Mouse (Mus musculus) urinary bladder, adult 2 months (tissue): ENCODE measurements around the gene Trim47. TPM values are rescaled to one million over a fixed set of nuclear protein-coding genes. Genes with fewer than 3 reads are reported as not detected.

Source experiments
- DNase-seq: peaks from one replicate; pipeline ENCODE4 v3.0.0; 2022; ENCODE audit warnings: low spot score
- polyA plus RNA-seq: library from polyadenylated mRNA; depleted of rRNA; stranded (reverse); fragments of >200 nt; gene quantifications from 2 replicates; pipeline ENCODE4 v1.2.3, GENCODE M21; 2012; rRNA removed

The Trim47 gene
- polyA plus RNA-seq, 1 experiment: 33.1 TPM

DNA sequence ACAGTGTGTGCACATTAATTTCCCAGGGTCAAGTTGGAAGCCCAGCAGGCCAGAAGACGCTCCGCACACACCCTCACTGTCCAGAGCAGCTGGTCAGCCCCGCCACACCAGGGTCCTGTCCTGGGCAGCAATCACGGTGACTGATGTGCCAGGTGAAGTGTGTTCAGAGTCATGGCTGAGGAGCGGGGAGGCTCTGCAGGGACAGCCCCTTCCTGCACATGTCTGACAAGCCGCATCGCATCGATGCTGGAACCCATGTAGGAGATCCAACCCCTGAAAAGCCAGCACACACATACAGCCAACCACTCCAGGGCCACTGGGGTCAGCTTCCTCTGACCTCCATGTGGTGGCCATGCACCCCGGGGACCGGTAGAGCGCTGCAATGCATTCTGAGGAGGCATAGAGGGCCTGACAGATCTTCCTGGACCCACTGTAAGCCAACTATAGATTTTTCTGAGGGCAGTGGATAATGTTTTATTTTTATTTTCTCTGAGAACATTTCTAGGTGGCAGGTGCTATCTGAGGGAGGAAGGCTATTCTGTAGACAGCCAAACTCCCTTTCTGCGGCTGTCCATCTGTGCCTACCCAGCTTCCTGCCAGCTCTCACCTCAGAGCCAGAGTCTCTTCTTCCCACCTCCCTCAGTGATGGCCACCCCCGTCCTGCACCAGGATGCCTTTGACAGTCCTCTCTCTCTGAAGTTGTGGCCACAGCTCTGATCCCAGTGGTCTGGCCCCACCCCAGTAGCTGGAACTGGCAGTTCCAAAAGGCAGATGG lies 65.2 kb downstream of the Trim47 start:
- no peak for DNase-seq

DNA sequence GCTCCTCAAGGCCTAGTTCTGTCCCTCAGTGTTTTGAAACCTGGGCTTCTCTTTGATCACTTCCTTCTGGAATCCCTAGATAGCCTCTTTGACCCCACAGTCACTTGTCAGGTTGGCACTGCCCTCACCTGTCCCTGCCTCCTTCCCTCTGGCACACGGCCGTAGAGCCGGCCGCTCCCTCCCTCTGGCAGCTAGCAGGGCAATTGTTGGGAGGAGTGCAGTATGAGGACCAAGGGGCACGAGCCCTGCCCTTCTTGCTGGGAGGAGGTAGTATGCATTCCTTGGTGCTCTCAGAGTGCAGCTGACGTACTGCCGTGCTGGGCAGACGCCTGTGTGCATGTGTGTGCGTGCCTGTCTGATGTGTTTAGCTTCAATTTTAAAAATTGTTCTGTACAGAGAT lies 66.4 kb downstream of the Trim47 start:
- DNase-seq: no peak

DNA sequence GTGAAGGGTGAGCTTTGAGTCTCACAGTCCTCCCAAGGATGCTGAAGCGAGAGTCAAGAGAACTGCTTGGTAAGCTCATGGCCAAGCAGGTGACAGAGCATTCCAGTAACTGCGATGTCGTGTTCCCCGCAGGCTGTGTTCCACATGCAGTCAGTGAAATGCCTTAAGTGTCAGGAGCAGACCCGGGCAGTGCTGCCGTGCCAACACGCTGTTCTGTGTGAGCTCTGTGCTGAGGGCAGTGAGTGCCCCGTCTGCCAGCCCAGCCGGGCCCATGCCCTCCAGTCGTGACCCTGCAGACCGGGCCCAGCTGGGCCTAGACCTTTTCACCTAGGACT lies 67.4 kb downstream of the Trim47 start:
- DNase-seq: no peak

DNA sequence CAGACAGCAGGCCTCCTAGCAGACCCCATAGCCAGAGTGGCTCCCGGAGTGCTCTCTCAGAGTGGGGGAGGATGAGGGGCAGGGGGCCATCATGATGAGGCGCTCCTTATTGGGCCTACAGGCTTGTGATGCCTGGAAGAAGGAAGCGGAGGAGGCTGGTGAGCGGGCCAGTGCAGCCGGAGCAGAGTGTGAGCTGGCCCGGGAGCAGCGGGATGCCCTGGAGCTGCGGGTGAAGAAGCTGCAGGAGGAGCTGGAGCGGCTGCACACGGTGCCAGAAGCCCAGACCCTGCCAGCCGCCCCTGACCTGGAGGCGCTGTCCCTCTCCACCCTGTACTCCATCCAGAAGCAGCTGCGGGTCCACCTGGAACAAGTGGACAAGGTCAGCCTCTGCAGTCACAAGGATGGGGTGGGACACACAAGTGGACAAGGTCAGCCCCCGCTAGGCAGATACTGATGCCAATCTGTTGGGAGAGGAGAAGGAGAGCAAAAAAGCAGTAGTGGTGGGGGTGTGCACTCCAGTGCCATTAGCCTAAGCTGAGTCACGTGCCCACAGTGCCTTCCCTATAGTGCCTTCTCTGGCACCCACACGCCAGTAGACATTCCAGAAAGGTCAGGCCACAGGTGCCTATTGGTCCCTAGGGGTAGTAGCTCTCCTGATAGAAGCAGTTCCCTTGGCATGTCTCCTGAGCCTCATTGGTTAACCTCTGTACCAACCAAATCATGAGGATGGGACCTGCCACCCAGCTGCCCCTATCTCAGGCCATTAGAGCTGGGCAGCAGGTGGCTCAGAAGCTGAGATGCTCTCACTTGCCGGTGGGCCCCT lies 67.9 kb downstream of the Trim47 start:
- no peak for DNase-seq

DNA sequence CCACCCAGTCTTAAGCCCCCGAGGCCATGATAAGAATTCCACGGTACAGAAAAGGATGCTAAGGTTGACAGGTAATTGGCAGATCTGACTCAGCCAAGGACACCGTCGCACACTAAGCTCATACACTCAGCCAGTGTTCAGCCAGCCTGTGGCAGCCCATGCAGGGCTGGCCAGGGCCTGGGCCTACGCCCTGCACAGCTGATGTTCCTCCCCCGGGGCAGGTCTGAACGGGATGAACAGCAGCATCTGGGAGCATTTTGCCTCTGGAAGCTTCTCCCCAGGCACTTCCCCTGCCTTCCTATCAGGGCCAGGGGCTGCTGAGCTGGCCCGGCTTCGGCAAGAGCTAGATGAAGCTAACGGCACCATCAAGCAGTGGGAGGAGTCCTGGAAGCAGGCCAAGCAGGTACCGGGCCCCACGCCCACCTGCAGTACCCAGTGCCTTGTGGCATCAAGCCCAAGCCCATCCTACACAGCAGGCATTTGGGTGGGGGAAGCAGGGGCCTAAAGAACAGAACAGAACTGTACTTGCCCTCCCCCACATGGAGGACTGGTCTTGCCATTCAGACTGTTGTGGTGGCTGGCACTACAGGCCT lies 68.9 kb downstream of the Trim47 start:
- DNase-seq: no peak

DNA sequence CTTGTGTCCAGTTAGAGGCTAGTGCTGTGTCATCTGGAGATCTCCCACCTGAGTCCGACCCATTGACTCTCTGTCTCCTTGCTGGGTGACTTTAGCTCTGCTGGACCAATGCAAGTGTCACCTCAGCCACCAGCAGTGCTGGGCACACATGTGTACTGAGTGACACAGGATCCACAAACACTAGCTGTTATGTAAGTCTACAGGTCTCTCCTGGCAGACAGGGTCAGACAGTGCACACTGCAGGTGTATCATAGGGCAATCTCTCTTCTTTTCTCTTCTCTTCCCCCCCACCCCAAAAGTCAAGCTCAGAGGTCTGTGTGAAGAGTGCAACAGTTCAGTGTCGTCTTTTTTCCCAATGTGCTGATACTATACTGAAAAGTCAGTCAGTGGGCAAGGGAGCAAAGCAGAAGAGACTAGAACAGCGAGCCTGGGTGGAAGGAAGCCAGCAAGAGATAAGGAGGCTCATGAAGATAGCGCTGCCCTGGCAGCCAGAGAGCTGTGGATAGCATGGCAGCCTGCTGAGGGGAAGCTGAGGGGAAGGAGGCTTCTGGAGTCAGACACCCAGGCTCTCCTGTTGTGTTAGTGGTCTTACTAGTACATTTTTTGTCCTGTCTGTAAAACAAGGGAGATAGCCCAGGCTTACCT lies 69.7 kb downstream of the Trim47 start:
- DNase-seq: no peak

DNA sequence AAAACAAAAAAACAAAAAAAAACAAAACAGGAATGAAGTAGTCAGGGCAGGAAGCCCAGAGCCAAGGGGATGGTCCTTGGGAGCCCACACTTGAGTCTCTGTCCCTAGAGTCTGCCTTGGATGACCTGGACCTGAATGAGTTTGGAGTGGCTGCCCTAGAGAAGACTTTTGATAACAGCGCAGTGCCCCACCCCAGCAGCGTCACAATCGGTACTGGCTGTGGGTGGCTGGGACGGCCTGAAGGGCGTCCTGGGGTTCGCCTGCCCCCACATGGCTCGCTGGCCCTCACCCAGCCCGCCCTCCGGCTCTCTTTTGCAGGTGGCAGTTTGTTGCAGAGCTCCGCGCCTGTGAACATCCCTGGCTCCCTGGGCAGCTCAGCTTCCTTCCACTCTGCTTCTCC lies 71.1 kb downstream of the Trim47 start:
- no peak for DNase-seq

Other genes with a start within 250 kb of the Trim47 start
- 7.0 and 10.4 TPM in 2 replicates for gene Smim5, start 227.2 kb downstream of the Trim47 start, polyA plus RNA-seq
- 16.9 and 17.8 TPM in 2 replicates for gene Smim6, start 215.2 kb downstream of the Trim47 start, polyA plus RNA-seq
- 31.6 and 33.7 TPM in 2 replicates for gene Sap30bp, start 193.9 kb downstream of the Trim47 start, polyA plus RNA-seq
- 26.4 and 29.5 TPM in 2 replicates for gene Recql5, start 193.7 kb downstream of the Trim47 start, polyA plus RNA-seq
- 24.7 and 35.7 TPM in 2 replicates for gene Itgb4, start 152.5 kb downstream of the Trim47 start, polyA plus RNA-seq
- gene Galk1, start 114.5 kb downstream of the Trim47 start, polyA plus RNA-seq: 45.4 and 51.7 TPM in 2 replicates
- 374 and 394 TPM in 2 replicates for gene H3f3b, start 99.2 kb downstream of the Trim47 start, polyA plus RNA-seq
- 23.3 and 23.7 TPM in 2 replicates for gene Unk, start 96.9 kb downstream of the Trim47 start, polyA plus RNA-seq
- 4.5 and 5.6 TPM in 2 replicates for gene Unc13d, start 49.2 kb downstream of the Trim47 start, polyA plus RNA-seq
- gene Wbp2, start 40.2 kb downstream of the Trim47 start, polyA plus RNA-seq: 119 and 147 TPM in 2 replicates
- gene Trim65, start 3.9 kb upstream of the Trim47 start, polyA plus RNA-seq: 9.6 and 11.8 TPM in 2 replicates
- gene Mrpl38, start 11.7 kb upstream of the Trim47 start, polyA plus RNA-seq: 21.4 and 29.3 TPM in 2 replicates
- 46.8 and 47.7 TPM in 2 replicates for gene Fbf1, start 41.0 kb upstream of the Trim47 start, polyA plus RNA-seq
- 45.1 and 57.1 TPM in 2 replicates for gene Ten1, start 71.6 kb upstream of the Trim47 start, polyA plus RNA-seq
- gene Acox1, start 71.8 kb upstream of the Trim47 start, polyA plus RNA-seq: 94.7 and 106 TPM in 2 replicates
- 16.9 and 24.7 TPM in 2 replicates for gene Evpl, start 110.9 kb upstream of the Trim47 start, polyA plus RNA-seq
- 75.0 and 78.3 TPM in 2 replicates for gene Srp68, start 147.0 kb upstream of the Trim47 start, polyA plus RNA-seq
- gene Galr2, start 153.7 kb upstream of the Trim47 start, polyA plus RNA-seq: 9.5 and 12.9 TPM in 2 replicates
- 40.4 and 51.0 TPM in 2 replicates for gene Exoc7, start 180.0 kb upstream of the Trim47 start, polyA plus RNA-seq
- gene Foxj1, start 208.2 kb upstream of the Trim47 start, polyA plus RNA-seq: 0.24 and 0.34 TPM in 2 replicates